Mouse (Mus musculus) MEL (cell line): Measurements from ENCODE around the gene Gm19345. TPM values are rescaled to one million over a fixed set of nuclear protein-coding genes. Genes with fewer than 3 reads are reported as not detected.

Source experiments
- DNase-seq: peaks from one replicate; pipeline ENCODE4 v3.0.0; 2011; ENCODE audit warnings: low read depth, low spot score
- H3K27ac ChIP-seq: 2 replicates; pipeline ENCODE4 v1.5.1; 2012; ENCODE audit warnings: low read depth, mild to moderate bottlenecking, control low read depth, low read length, moderate library complexity; ENCODE audit not compliant: control insufficient read depth
- H3K27me3 ChIP-seq, 2 experiments: fragments of 150-350 bp in 1 of 2; sonication (generic) in 1 of 2; 2 replicates each; pipeline ENCODE4 v1.6.1; 2012; ENCODE audit warnings: low read length in 2 of 2, mild to moderate bottlenecking in 2 of 2, improper control_type of control experiment in 1 of 2, moderate library complexity in 1 of 2; ENCODE audit not compliant: insufficient read depth in 2 of 2, control insufficient read depth in 1 of 2
- H3K36me3 ChIP-seq, 2 experiments: 2 replicates each; pipeline ENCODE4 v1.6.1; 2012 to 2014; ENCODE audit warnings: low read length in 2 of 2, improper control_type of control experiment in 1 of 2, inconsistent platforms in 1 of 2, mild to moderate bottlenecking in 1 of 2; ENCODE audit not compliant: insufficient read depth in 2 of 2, control insufficient read depth in 1 of 2
- H3K4me1 ChIP-seq, 2 experiments: fragments of 150-350 bp in 1 of 2; sonication (generic) in 1 of 2; 2 replicates each; pipeline ENCODE4 v1.6.1; 2012; ENCODE audit warnings: low read length in 2 of 2, improper control_type of control experiment in 1 of 2, mild to moderate bottlenecking in 1 of 2; ENCODE audit not compliant: insufficient read depth in 2 of 2, control insufficient read depth in 1 of 2
- H3K4me3 ChIP-seq, 2 experiments: fragments of 150-350 bp in 1 of 2; sonication (generic) in 1 of 2; 2 replicates each; pipeline ENCODE4 v1.5.1; 2012; ENCODE audit warnings: low read depth in 2 of 2, low read length in 2 of 2, mild to moderate bottlenecking in 2 of 2, moderate library complexity in 2 of 2, control low read depth in 1 of 2, improper control_type of control experiment in 1 of 2; ENCODE audit not compliant: control insufficient read depth in 1 of 2, insufficient read depth in 1 of 2
- H3K79me2 ChIP-seq: 2 replicates; pipeline ENCODE4 v1.6.1; 2012; ENCODE audit warnings: mild to moderate bottlenecking, low read length, moderate library complexity; ENCODE audit not compliant: control insufficient read depth, poor library complexity, insufficient read depth
- H3K9ac ChIP-seq: 2 replicates; pipeline ENCODE4 v1.6.1; 2012; ENCODE audit warnings: low read depth, mild to moderate bottlenecking, control low read depth, low read length, moderate library complexity; ENCODE audit not compliant: control insufficient read depth, poor library complexity, severe bottlenecking
- H3K9me3 ChIP-seq: fragments of 150-350 bp; sonication (generic); replicated peaks from 2 replicates; pipeline ENCODE4 v1.6.1; 2012; ENCODE audit warnings: mild to moderate bottlenecking, low read length, improper control_type of control experiment, moderate library complexity; ENCODE audit not compliant: insufficient read depth
- CHD2 ChIP-seq: IDR thresholded peaks from 2 replicates; pipeline ENCODE4 v1.6.1; 2011; ENCODE audit warnings: low read length, improper control_type of control experiment
- CTCF ChIP-seq, 3 experiments: IDR thresholded peaks in 2 of 3; conservative IDR thresholded peaks in 1 of 3; 2 replicates each; pipeline ENCODE4 v1.5.1; 2011 to 2012; ENCODE audit warnings: low read length in 3 of 3, low read depth in 2 of 3, mild to moderate bottlenecking in 2 of 3, improper control_type of control experiment in 1 of 3, inconsistent platforms in 1 of 3, mixed read lengths in 1 of 3, moderate library complexity in 1 of 3; ENCODE audit not compliant: control insufficient read depth in 1 of 3, insufficient read depth in 1 of 3, poor library complexity in 1 of 3, severe bottlenecking in 1 of 3
- ETS1 ChIP-seq: IDR thresholded peaks from 2 replicates; pipeline ENCODE4 v1.6.1; 2012; ENCODE audit warnings: low read depth, mild to moderate bottlenecking, inconsistent platforms, low read length, improper control_type of control experiment, moderate library complexity
- HCFC1 ChIP-seq: IDR thresholded peaks from 2 replicates; pipeline ENCODE4 v1.6.1; 2012; ENCODE audit warnings: low read depth, mild to moderate bottlenecking, inconsistent platforms, low read length, improper control_type of control experiment, moderate library complexity
- MXI1 ChIP-seq: IDR thresholded peaks from 2 replicates; pipeline ENCODE4 v1.6.1; 2011; ENCODE audit warnings: mild to moderate bottlenecking, low read depth, low read length, improper control_type of control experiment
- MYC ChIP-seq: IDR thresholded peaks from 2 replicates; pipeline ENCODE4 v1.6.1; 2011; ENCODE audit warnings: low read depth, mild to moderate bottlenecking, low read length, improper control_type of control experiment, moderate library complexity
- POLR2AphosphoS2 ChIP-seq: IDR thresholded peaks from 2 replicates; pipeline ENCODE4 v1.6.1; 2011; ENCODE audit warnings: low read length, improper control_type of control experiment
- RAD21 ChIP-seq: IDR thresholded peaks from 2 replicates; pipeline ENCODE4 v1.6.1; 2011; ENCODE audit warnings: mild to moderate bottlenecking, low read depth, low read length, improper control_type of control experiment
- RCOR1 ChIP-seq: IDR thresholded peaks from 2 replicates; pipeline ENCODE4 v1.6.1; 2012; ENCODE audit warnings: low read depth, mild to moderate bottlenecking, inconsistent platforms, low read length, improper control_type of control experiment
- SIN3A ChIP-seq: IDR thresholded peaks from 2 replicates; pipeline ENCODE4 v1.6.1; 2012; ENCODE audit warnings: low read length, improper control_type of control experiment, inconsistent platforms
- TCF12 ChIP-seq: IDR thresholded peaks from 2 replicates; pipeline ENCODE4 v1.6.1; 2014; ENCODE audit warnings: low read depth, mild to moderate bottlenecking, inconsistent platforms, low read length, improper control_type of control experiment, moderate library complexity
- UBTF ChIP-seq: IDR thresholded peaks from 2 replicates; pipeline ENCODE4 v1.6.1; 2012; ENCODE audit warnings: low read depth, mild to moderate bottlenecking, inconsistent platforms, low read length, improper control_type of control experiment, moderate library complexity, borderline replicate concordance; ENCODE audit not compliant: insufficient read depth
- ZC3H11A ChIP-seq: IDR thresholded peaks from 2 replicates; pipeline ENCODE4 v1.6.1; 2012; ENCODE audit warnings: low read depth, mild to moderate bottlenecking, inconsistent platforms, low read length, improper control_type of control experiment
- ZKSCAN1 ChIP-seq: IDR thresholded peaks from 2 replicates; pipeline ENCODE4 v1.6.1; 2012; ENCODE audit warnings: low read depth, mild to moderate bottlenecking, inconsistent platforms, low read length, improper control_type of control experiment, moderate library complexity
- polyA plus RNA-seq, 2 experiments: library from polyadenylated mRNA; stranded (reverse) in 1 of 2; unstranded in 1 of 2; fragments of >175 nt in 1 of 2; fragments of >200 nt in 1 of 2; gene quantifications; 2 replicates each; pipeline versions ENCODE4 v1.2.1 to v1.2.4; 2012; ENCODE audit warnings: low replicate concordance in 2 of 2, low read depth in 1 of 2; ENCODE audit not compliant: insufficient read length in 2 of 2, insufficient read depth in 1 of 2, missing spikeins in 1 of 2
- total RNA-seq: library from RNA; depleted of rRNA; stranded (reverse); fragments of 300-350 nt; gene quantifications from 2 replicates; pipeline ENCODE4 v1.2.3, GENCODE M21; 2012

The Gm19345 gene
- total and polyA plus RNA-seq, 3 experiments = not detected

DNA sequence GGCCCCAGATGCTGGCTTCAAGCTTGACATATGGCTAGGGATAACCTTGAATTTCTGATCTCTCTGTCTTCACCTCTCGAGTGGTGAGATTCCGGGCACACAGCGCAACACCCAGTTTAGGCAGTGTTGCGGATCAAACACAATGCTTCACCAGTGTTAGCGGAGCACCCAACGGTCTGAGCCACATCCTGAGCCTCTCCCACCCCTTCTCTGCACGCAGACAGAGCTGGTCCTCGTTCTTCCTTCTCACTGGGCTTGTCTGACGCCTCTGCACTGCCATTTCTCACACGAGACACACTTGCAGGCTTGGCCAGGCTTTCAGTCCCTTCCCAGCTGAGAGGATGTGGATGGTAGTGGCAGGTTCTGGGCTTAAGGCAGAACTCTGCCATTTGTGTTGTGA lies 7.9 kb downstream of the Gm19345 start:
- Histone ChIP-seq H3K9me3 (no peaks in the 10 kb centered on the region), H3K4me1 (no peaks in the 10 kb centered on the region), H3K9ac (no peak overlapping the region), H3K79me2 (no peaks in the 10 kb centered on the region), H3K36me3 (no peaks in the 10 kb centered on the region), H3K4me3 (no peak overlapping the region), H3K27me3 (peaks cover 0 to 2% of the 10 kb centered on the region in 2 experiments; a peak in 1 of 4 replicates), H3K27ac (no peak overlapping the region)
- TF ChIP-seq POLR2AphosphoS2 (no peak), ETS1 (no peak), CTCF (IDR thresholded peaks at IDR 0.05 in 2 of 3, conservative IDR thresholded peaks at IDR 0.05 in 1 of 3; ENCODE audit: control insufficient read depth in 1 of 3, insufficient read depth in 1 of 3, low read depth in 2 of 3, low read length in 3 of 3, poor library complexity in 1 of 3, severe bottlenecking in 1 of 3) (no peak), SIN3A (no peak), ZC3H11A (no peak), HCFC1 (no peak), RCOR1 (no peak), ZKSCAN1 (no peak), CHD2 (no peak)
- DNase-seq = no peak

- no peak for TF ChIP-seq RAD21
- TF ChIP-seq MYC = no peak
- TF ChIP-seq SIN3A = no peak
- no peak for TF ChIP-seq TCF12
- no peak for TF ChIP-seq UBTF
- TF ChIP-seq CTCF (IDR thresholded peaks at IDR 0.05 in 2 of 3, conservative IDR thresholded peaks at IDR 0.05 in 1 of 3; ENCODE audit: control insufficient read depth in 1 of 3, insufficient read depth in 1 of 3, low read depth in 2 of 3, low read length in 3 of 3, poor library complexity in 1 of 3, severe bottlenecking in 1 of 3) = no peak
- DNase-seq = no peak
- Histone ChIP-seq H3K4me3 (no peak within 1 kb of the TSS), H3K9me3 (no peaks in the 10 kb centered on the region), H3K4me1 (no peaks in the 10 kb centered on the region), H3K79me2 (no peaks in the 10 kb centered on the region), H3K27ac (no peak within 1 kb of the TSS), H3K27me3 (peaks cover 0 to 2% of the 10 kb centered on the region in 2 experiments; a peak in 2 of 4 replicates), H3K9ac (no peak within 1 kb of the TSS), H3K36me3 (no peaks in the 10 kb centered on the region)
These were observed 9.4 kb downstream of the Gm19345 start, which contains the start of gene Ceacam16 for GRCm38 (mm10) chr7:19861199-19861598. TSS of gene Ceacam16 (minus strand) at chr7:19861299.

GRCm38 (mm10) chr7:19864241-19864640 lies 12.4 kb downstream of the Gm19345 start:
- Histone ChIP-seq H3K9ac (no peak overlapping the region), H3K79me2 (no peaks in the 10 kb centered on the region), H3K27me3 (peaks cover 0 to 2% of the 10 kb centered on the region in 2 experiments; a peak in 2 of 4 replicates), H3K36me3 (no peaks in the 10 kb centered on the region; a peak in 1 of 4 replicates), H3K4me1 (no peaks in the 10 kb centered on the region; a peak in 1 of 4 replicates), H3K4me3 (no peak overlapping the region), H3K9me3 (no peaks in the 10 kb centered on the region), H3K27ac (no peak overlapping the region)
- no peak for DNase-seq
- TF ChIP-seq RCOR1 (no peak), MXI1 (no peak)
